Mouse (Mus musculus) cortical plate, adult 2 months (tissue): ENCODE results near the gene Hsd17b3. TPM values are rescaled to one million over a fixed set of nuclear protein-coding genes. Genes with fewer than 3 reads are reported as not detected.
"Not testable (repeated sequence)": the region's sequence is repeated elsewhere in the genome, so short reads cannot be mapped to it uniquely, and the experiment has no call there.

ENCODE experiments used
- H3K27ac ChIP-seq: fragments of 200-500 bp; 2 replicates; pipeline ENCODE4 v1.5.1; 2012; ENCODE audit warnings: low read length, control low read depth, inconsistent platforms; ENCODE audit not compliant: insufficient read depth
- H3K4me1 ChIP-seq: fragments of 200-500 bp; 2 replicates; pipeline ENCODE4 v1.6.1; 2011; ENCODE audit warnings: low read length; ENCODE audit not compliant: control insufficient read depth, insufficient read depth
- H3K4me3 ChIP-seq: fragments of 200-500 bp; 2 replicates; pipeline ENCODE4 v1.5.1; 2011; ENCODE audit warnings: mild to moderate bottlenecking, low read length, control low read depth; ENCODE audit not compliant: insufficient read depth
- CTCF ChIP-seq: fragments of 200-500 bp; IDR thresholded peaks from 2 replicates; pipeline ENCODE4 v1.5.1; 2011; ENCODE audit warnings: mild to moderate bottlenecking, control low read depth, low read length; ENCODE audit not compliant: insufficient read depth; ENCODE audit errors: extremely low read depth
- POLR2A ChIP-seq: fragments of 200-500 bp; IDR thresholded peaks from 2 replicates; pipeline ENCODE4 v1.6.1; 2011; ENCODE audit warnings: mild to moderate bottlenecking, low read length, control low read depth; ENCODE audit not compliant: insufficient read depth; ENCODE audit errors: extremely low read depth
- polyA plus RNA-seq: library from polyadenylated mRNA; depleted of rRNA; stranded (reverse); fragments of >200 nt; gene quantifications from 2 replicates; pipeline ENCODE4 v1.2.3, GENCODE M21; 2012

The Hsd17b3 gene
- polyA plus RNA-seq, 1 experiment = not detected

- TF ChIP-seq POLR2A = no peak
- no peak for TF ChIP-seq CTCF
- no peak overlapping the region for H3K27ac ChIP-seq
- H3K4me1 ChIP-seq = no peaks in the 10 kb centered on the region
- H3K4me3 ChIP-seq = no peak overlapping the region
Measured at GRCm38 (mm10) chr13:64088057-64088456, 973 bp downstream of the Hsd17b3 start.

DNA sequence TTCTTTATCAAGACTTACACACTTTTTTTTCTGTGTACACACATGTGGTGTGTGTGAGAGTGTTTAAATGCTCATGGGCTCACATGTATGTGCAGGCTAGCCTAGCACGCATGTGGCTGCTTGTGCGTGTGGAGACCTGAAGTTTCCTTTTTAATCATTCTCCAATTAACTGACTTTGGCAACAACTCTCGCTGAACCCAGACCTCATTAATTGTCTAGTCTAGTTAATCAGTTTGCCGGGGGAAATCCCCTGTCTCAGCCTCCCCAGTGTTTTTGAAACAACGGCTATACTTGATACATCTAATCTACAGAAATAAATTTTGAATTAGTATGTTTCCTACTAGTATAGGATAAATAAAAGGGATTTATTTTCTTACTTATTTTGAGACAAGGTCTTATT is 3.0 kb downstream of the Hsd17b3 start:
- Histone ChIP-seq H3K4me3 (no peak overlapping the region), H3K4me1 (no peaks in the 10 kb centered on the region), H3K27ac (no peak overlapping the region)
- no peak for TF ChIP-seq CTCF
- TF ChIP-seq POLR2A = no peak

DNA sequence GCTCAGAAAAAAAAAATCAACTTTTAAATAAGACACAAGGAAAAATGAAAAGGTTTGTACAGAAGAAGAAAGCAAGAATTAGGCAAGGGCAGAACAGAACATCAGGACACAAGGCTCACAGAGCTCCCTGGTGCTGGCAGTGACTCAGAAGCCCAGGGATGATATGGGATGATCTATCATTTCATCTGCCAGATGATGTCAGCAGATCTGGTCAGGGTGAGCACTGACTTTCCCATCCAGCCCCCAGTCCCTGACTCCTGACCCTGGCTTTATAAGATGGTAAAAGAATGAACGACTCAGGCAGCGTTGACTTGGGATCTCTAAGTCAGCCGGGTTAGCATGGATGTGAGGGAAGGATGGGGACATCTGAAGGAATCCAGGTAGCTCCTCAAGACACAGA is 5.7 kb downstream of the Hsd17b3 start:
- H3K4me1 ChIP-seq = no peaks in the 10 kb centered on the region
- TF ChIP-seq POLR2A (no peak), CTCF (no peak)
- H3K27ac ChIP-seq = no peak overlapping the region
- H3K4me3 ChIP-seq = no peak overlapping the region

DNA sequence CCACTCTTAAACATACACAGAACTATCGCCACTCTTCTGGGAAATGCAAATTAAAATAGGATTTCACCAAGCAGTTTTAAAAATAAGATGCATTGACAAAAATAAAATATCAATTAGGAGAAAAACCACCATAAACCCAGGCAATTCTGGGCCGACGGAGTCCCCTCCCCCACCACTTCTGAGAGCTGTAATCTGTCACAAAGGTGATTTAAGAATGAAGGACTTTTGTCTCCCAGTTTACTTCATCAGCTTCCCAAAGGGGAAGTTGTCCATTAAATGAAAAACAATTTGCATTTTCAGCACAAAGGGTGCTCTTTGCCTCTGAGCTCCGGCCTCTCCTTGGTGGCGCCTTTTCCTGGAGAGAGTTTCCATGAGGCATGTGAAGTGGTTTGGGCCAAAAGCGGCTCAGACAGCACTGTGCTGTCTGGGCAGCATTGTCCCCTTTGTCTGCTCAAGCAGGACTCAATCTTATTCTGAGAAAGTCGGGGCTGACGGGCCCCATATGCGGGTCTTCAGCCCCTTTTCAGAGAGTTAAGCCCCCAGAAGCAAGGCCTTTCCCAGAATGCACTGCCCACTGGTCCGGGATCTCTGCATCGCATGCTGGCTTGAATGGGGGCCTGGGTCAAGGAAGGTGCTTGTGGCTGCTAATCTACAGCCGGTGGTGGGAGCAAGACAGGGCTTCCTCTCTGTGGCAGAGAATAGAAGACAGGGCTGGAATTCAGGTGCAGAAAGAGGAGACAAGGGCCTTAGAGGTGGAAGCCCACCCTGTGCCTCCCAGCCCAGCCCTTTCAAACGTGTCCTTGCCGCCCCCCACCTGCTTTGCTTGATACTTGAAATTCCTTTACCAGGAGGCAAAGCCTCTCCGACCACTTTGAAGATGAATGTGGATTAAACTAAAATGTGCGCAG is 7.8 kb downstream of the Hsd17b3 start:
- Histone ChIP-seq H3K4me1 (no peaks in the 10 kb centered on the region), H3K27ac (no peak overlapping the region), H3K4me3 (no peak overlapping the region)
- TF ChIP-seq POLR2A (no peak), CTCF (no peak)

DNA sequence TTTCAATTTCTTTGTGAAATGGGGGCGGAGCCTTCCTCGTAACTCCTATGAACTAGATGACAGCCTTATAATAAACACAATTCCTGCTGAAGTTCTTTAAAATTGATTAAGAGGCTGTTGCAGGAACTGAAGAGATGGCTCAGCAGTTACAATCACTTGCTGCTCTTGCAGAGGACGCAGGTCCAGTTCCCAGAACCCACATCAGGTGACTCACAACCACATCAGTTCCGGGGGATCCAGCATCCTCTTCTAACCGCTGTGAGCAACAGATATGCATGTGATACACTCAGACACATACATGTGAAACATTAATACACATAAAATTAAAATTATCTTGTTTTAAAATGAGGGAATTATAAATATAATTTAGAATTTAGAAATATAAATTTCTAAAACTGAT is 11.4 kb downstream of the Hsd17b3 start:
- TF ChIP-seq CTCF = no peak
- no peak for TF ChIP-seq POLR2A
- no peaks in the 10 kb centered on the region for H3K4me1 ChIP-seq
- no peak overlapping the region for H3K4me3 ChIP-seq

DNA sequence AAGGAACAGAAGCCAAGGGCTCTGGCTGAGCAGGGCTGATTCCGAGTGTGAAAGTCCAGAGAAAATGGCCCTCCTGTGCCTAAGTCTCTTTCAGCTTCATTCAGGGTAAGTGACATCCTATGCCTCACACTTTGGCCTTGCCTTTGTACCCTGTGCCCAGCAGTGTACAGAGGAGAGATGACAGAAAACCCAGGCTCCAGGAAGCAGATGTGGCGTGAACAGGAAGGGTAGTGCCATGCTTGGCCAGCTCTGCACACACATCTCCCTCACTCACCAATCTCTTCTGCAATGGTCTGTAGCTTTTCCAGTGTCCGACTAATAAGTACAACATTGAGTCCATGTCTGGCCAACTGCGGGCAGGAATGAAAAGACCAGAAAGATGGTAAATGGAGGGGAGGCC is 13.0 kb downstream of the Hsd17b3 start:
- Histone ChIP-seq H3K4me1 (no peaks in the 10 kb centered on the region), H3K4me3 (no peak overlapping the region), H3K27ac (no peak overlapping the region)
- no peak for TF ChIP-seq POLR2A

More for the DNA sequence above, 11.4 kb downstream of the Hsd17b3 start:
- H3K27ac ChIP-seq = no peak overlapping the region

DNA sequence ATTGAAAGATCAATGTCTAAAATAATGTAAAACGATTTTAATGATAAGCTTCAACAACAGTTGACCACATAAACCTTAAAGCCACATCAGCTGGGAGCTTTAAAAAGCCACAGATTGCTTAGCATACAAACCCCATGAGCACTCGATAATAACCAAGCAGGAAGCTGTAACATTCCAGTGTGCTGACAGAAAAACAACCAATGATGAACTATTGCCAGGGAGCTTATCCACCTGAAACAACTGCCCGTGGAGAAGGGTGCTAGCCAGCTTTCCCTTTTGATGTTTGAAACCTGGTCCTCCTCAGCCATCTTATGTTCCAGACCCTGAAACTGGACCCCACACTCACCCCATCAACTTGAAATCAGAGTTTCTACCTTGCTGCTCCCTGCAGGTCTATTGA is 22.4 kb downstream of the Hsd17b3 start:
- TF ChIP-seq CTCF (no peak), POLR2A (no peak)
- Histone ChIP-seq H3K27ac (no peak overlapping the region), H3K4me3 (no peak overlapping the region), H3K4me1 (no peaks in the 10 kb centered on the region)

DNA sequence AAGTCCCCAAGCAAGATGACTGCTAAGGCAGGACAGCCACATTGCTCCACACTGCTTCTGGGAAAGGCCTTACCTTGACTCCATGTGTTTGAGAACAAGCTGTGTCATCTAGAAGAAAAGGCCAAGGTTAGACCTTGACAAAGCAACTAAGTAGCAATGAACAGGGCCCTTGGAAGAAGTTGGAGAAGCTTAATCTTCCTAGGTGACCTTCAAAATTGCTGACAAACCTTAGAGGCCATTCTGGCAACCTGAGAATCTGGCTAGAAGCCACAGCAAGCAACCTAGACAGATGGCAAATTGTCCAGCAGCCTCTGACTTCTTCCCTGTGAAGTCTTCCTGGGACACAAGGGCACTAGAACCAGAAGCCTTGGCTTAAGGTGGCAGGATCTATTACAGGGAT is 24.8 kb downstream of the Hsd17b3 start:
- H3K4me1 ChIP-seq = no peaks in the 10 kb centered on the region
- H3K27ac ChIP-seq = no peak overlapping the region
- no peak overlapping the region for H3K4me3 ChIP-seq
- no peak for TF ChIP-seq POLR2A
- TF ChIP-seq CTCF = no peak

- TF ChIP-seq CTCF = no peak
- no peak for TF ChIP-seq POLR2A
- Histone ChIP-seq H3K4me3 (no peak overlapping the region), H3K4me1 (no peaks in the 10 kb centered on the region), H3K27ac (no peak overlapping the region)
Measured at GRCm38 (mm10) chr13:64060935-64061506, 28.0 kb downstream of the Hsd17b3 start.

- TF ChIP-seq CTCF = no peak
- TF ChIP-seq POLR2A = no peak
- Histone ChIP-seq H3K4me1 (no peaks in the 10 kb centered on the region), H3K4me3 (no peak overlapping the region), H3K27ac (no peak overlapping the region)
Measured at GRCm38 (mm10) chr13:64053959-64054358, 35.1 kb downstream of the Hsd17b3 start.

- H3K4me1 ChIP-seq, H3K27ac ChIP-seq, H3K4me3 ChIP-seq: not testable (repeated sequence)
Measured at GRCm38 (mm10) chr13:64052281-64052680, 36.7 kb downstream of the Hsd17b3 start.
